Mouse (Mus musculus): ENCODE results near the gene Lhx2.

DNA sequence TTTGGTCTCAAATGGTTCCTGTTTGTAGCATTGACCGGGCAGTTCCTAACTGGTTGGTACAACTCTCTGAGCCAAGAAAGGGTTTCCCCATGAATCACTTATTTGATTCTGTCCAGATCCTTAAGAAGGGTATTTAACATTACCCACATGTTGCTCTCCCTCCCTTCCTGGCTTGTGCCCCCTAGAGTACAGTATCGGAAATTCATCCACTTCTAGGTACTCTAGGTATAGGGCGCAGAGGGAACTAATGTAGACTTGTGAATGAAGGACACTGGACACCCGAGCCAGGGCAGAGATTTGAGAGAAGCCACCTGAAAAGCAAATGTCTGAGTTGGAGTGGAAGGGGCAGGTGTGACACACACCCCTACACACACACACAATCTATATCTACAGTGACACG is 39.3 kb downstream of the Lhx2 start:
- peak; percentile 44; the same call in 1 of the 2 replicates for TF ChIP-seq CTCF (IDR thresholded peaks at IDR 0.05; ENCODE audit: borderline replicate concordance, extremely low read depth, insufficient read depth, insufficient read length)
- TF ChIP-seq POLR2A (IDR thresholded peaks at IDR 0.05; ENCODE audit: borderline replicate concordance, extremely low read depth, insufficient read depth, insufficient read length, poor library complexity, severe bottlenecking) = no peak
